Mouse (Mus musculus) embryo, embryonic 11 days (tissue): ENCODE data around the gene Acot5.
A peak's percentile ranks its signal among the peaks of the same experiment; 100 is the strongest.
"Not testable (repeated sequence)": the region's sequence is repeated elsewhere in the genome, so short reads cannot be mapped to it uniquely, and the experiment has no call there.

Experiments
- DNase-seq: peaks from one replicate; pipeline ENCODE4 v3.0.0-alpha.2; 2015

The Acot5 gene

GRCm38 (mm10) chr12:84063228-84063627 is 5.9 kb upstream of the Acot5 start:
- DNase-seq = no peak

DNA sequence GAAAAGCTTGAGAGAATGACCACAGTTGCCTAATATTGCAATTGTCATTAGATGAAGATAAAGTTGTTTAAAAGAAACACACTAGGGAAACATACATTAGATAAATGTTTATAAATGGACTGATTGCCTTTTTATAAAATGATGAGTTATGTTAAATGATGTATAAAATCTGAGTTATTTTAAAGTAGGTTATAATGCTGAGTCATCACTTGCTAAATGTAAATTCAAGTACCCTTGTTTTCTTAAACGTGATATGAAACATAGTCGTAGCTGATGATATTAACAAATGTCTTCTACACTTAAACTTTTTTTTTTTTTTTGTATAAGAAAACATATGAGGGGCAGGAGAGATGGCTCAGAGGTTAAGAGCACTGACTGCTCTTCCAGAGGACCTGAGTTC is 5.3 kb upstream of the Acot5 start:
- no peak for DNase-seq

GRCm38 (mm10) chr12:84064621-84065020 is 4.5 kb upstream of the Acot5 start:
- no peak for DNase-seq

GRCm38 (mm10) chr12:84067752-84068151 is 1.4 kb upstream of the Acot5 start:
- no peak for DNase-seq

DNA sequence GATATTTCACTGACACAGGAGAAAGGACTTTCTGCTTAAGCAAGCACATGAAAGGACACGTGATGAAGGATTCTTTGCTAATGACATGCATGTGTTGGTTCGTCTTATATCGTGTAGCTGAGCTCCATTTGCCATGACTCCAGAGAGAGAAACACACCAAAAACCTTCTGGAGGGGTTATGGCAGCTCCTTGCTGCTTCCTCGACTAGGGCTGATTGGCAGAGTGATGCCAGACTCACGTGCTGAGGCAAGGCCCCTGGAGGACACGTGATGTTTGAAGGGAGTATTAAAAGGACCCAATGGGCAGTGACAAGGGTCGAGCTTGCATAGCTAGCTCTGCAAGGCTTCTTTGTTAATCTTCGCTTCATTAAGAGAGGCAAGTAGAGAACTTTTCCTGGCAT is 829 bp upstream of the Acot5 start:
- DNase-seq = no peak

- peak; percentile 24 for DNase-seq
Observed at GRCm38 (mm10) chr12:84069582-84069981, 457 bp downstream of the Acot5 start.

- DNase-seq = no peak
Observed at GRCm38 (mm10) chr12:84071696-84072095, 2.6 kb downstream of the Acot5 start.

GRCm38 (mm10) chr12:84077371-84077990 is 8.4 kb downstream of the Acot5 start:
- no peak for DNase-seq

DNA sequence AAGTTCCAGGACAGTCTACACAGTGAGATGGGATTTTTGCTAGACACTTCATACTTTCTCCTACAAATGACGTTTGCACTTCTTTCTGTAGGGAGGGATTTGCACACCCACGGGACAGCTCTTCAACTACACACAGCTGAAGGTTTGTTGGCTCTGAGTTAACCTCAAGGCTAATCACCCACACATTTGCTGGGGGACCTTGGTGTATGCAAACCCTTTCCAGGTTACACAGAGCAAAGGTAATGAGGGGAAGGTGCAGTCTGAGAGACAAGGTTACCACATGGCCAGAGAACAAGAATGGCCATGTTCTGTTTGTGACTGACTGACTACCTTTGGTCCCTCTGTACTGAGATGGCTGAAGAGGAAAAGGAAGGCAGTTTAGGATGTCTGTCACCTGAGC is 14.7 kb downstream of the Acot5 start:
- no peak for DNase-seq

DNA sequence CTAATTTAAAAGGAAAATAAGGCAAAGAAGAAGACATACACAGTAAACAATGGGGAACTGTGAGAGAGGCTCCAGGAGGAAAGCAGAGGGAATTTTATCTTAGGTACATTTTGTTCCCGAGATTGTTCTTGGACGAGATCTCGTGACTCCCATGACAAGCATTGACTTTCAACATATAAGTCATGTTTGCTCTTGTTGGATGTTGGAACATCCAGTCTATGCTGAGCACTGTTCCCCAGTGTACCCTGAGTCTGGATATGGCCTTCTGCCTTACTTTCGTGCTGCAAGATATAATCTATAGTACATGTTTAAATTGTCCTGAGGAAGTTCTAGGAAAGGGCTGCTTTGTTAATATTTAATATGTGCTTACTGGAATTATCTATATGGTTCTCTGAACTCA is 15.5 kb downstream of the Acot5 start:
- no peak for DNase-seq

DNA sequence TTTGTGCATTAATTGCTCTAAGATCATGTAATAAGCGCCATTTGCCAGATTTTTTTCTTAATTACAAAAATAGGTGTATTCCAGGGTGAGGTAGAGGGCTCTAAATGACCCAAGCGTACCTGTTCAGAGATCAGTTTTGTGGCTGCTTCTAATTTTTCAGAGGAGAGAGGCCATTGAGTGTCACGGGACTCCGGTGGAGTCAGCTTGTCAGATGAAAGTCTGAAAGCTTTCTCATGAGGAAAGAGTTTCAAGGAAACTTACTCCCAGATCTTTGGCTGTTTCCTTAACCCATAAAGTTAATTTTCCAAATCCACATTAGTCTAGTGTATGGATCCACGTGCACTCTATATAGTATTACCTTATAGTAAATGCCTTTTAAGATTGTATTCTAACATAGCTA is 25.5 kb downstream of the Acot5 start:
- not testable (repeated sequence) for DNase-seq

- no peak for DNase-seq
Observed at GRCm38 (mm10) chr12:84099605-84100004, 30.5 kb downstream of the Acot5 start.

DNA sequence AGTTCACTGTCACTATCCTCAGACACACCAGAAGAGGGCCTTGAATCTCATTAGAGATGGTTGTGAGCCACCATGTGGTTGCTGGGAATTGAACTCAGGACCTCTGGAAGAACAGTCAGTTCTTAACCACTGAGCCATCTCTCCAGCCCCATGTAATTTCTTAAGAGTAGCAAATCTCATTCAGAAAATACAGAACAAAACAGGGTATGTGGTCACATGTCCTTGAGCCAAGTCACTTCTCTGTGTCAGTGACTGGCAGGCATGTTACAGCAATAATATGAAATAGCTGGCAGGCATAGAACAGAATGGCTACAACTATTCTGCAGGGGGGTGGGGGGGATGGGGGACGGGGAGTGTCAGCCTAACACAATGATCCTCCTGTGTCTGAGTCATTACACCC is 30.9 kb downstream of the Acot5 start:
- DNase-seq = no peak

- peak; percentile 68 for DNase-seq
Observed at GRCm38 (mm10) chr12:84100604-84101492, 31.7 kb downstream of the Acot5 start, which contains the start of gene Acot6. Gene Acot6 (plus strand): TSS chr12:84100654.

DNA sequence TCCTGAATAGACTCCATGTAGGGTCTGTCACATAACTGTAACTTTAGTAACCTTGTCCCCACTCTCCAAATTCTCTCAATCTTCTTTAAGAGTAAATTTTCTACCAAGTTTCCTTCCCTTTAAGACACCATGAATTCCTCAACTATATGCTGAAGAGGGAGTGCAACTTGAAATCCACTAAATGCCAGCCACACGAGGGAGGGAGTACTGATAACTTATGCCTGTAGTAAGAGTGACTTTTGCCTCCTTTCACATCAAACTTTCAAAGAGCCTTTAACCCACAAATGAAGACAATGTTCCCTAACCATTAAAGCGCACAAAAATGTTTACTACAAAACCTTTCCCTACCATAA is 32.3 kb downstream of the Acot5 start:
- no peak for DNase-seq

- no peak for DNase-seq
Observed at GRCm38 (mm10) chr12:84107012-84107411, 37.9 kb downstream of the Acot5 start.

- DNase-seq = no peak
Observed at GRCm38 (mm10) chr12:84107692-84108091, 38.6 kb downstream of the Acot5 start.

DNA sequence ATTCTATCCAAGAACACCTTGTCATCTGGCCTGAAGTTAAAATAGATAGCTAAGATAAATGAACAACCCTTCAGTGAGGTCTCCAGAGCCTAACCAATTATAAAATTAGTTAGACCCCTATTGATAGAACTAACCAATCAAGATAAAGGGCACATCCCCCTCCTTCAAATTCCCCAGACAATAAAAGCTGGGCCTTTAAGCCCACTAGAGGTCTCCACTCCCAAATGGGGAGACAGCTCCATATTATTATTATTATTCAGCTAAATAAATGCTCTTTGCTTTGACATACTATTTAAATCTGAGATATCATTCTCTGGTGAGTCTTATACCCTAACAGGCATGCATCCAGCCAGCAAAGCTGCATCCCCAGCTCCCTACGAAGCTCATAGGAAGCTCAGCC is 40.8 kb downstream of the Acot5 start:
- no peak for DNase-seq

DNA sequence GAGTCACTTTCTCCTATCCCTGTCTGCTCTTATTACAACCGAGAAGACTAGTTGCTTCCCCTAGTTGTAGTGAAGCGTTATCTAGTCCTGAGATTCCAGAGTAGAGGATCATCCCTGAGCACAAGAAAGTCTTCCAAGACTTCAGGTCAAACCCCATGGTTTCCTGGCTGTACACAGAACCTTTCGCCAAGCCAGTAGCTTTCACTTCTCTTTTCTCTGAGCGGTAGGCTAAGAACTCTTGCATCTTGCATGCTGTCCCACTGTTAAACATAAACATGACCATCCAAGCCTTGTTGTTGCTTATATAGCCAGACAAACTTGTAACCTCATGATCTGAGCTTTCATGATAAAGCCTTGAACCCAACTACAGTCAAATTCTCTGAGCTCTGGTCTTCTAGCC is 41.7 kb downstream of the Acot5 start:
- DNase-seq = no peak

GRCm38 (mm10) chr12:84113676-84114075 is 44.6 kb downstream of the Acot5 start:
- no peak for DNase-seq

DNA sequence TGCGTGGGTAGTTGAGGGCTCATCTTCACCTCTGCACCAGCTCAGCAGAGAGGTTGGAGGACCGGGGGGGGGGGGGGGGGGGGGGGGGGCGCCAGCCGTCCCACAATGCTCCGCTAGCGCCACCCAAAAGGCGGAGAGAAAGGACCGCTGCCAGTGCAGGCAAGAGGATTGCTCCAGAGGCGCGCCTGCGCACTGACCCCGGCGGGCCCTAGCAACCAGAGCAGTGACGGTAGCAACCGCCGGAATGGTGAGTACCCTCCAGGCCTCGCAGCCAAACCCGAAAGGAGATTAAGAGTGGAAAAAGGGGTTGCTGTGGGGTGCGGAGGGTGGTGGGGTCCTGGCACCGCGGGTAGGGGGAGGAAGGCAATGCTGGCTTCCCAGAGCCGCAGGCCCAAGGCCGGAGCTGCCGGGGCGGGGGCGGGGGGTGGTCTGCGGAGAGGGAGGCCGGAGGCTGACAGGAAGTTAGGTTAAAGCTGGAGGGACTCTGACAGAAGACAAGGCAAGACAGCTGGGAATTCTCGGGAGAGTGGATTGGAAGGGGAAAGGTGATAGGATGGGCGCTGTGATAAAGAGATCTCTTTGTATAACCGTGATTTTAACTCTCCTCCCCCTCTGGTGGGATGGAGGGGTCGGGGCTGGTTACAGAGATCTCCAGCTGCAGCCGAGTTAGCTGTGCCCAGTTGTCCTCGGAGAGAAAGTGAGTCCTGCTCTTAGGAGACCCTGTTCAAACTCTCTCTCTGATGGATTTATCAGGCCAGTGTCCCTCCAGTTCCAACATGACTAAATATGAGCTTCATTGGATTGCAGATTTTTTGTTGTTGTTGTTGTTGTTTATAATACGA is 45.2 kb downstream of the Acot5 start, which contains the start of gene Dnal1:
TSS of gene Dnal1 (plus strand) at position 214 of the 842 bp plus-strand sequence.
- DNase-seq = peak; percentile 96

DNA sequence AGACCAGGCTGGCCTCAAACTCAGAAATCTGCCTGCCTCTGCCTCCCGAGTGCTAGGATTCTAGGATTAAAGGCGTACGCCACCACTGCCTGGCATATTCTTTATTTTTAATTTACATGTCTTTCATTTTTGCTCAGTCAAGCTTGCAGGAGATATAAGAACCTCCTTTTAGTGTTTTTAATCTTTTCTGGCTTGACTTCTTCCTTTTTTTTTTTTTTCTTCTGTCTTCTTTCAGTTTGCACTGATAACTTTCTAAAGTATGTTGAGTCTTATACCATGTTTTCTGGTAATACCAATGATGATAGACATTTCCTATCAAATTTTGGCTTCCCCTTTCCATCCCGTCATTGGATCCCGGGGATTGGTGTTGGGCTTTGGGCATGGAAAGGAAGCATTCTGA is 50.5 kb downstream of the Acot5 start:
- no peak for DNase-seq
